Mouse (Mus musculus): ENCODE results near the gene Rnf114. TPM values are rescaled to one million over a fixed set of nuclear protein-coding genes. Genes with fewer than 3 reads are reported as not detected.

Rnf114 gene
- polyA plus RNA-seq, 1 experiment from 2014 or later: 101 TPM

GRCm38 (mm10) chr2:167529935-167530513, 37.6 kb downstream of the Rnf114 start:
- no peak overlapping the region for H3K4me3 ChIP-seq (ENCODE audit: low read length)
- no peaks in the 10 kb centered on the region for H3K9me3 ChIP-seq (ENCODE audit: control insufficient read depth, low read length)
- no peak for ATAC-seq (ENCODE audit: low read depth)
- H3K27ac ChIP-seq (ENCODE audit: low read length): no peak overlapping the region
- no peak overlapping the region for H3K4me2 ChIP-seq (ENCODE audit: low read depth, low read length)
- H3K4me1 ChIP-seq (replicated peaks; ENCODE audit: control insufficient read depth, insufficient read depth, low read length): no peaks in the 10 kb centered on the region
- H3K36me3 ChIP-seq (ENCODE audit: control insufficient read depth, insufficient read depth, low read length): no peaks in the 10 kb centered on the region
- no peaks in the 10 kb centered on the region for H3K27me3 ChIP-seq (ENCODE audit: control insufficient read depth, insufficient read depth, low read depth, low read length)
- WGBS: 53% methylated on average over 5 of the region's 5 CpGs
- H3K9ac ChIP-seq (ENCODE audit: low read length): no peak overlapping the region

- Histone ChIP-seq H3K9ac (ENCODE audit: low read length) (no peak overlapping the region), H3K9me3 (ENCODE audit: control insufficient read depth, low read length) (no peaks in the 10 kb centered on the region), H3K4me3 (ENCODE audit: low read length) (no peak overlapping the region), H3K4me1 (replicated peaks; ENCODE audit: control insufficient read depth, insufficient read depth, low read length) (no peaks in the 10 kb centered on the region), H3K36me3 (ENCODE audit: control insufficient read depth, insufficient read depth, low read length) (no peaks in the 10 kb centered on the region), H3K4me2 (ENCODE audit: low read depth, low read length) (no peak overlapping the region), H3K27me3 (ENCODE audit: control insufficient read depth, insufficient read depth, low read depth, low read length) (no peaks in the 10 kb centered on the region), H3K27ac (ENCODE audit: low read length) (no peak overlapping the region)
- ATAC-seq (ENCODE audit: low read depth): no peak
- WGBS: 72% methylated on average over 4 of the region's 4 CpGs
Measured at GRCm38 (mm10) chr2:167530536-167530935, 38.1 kb downstream of the Rnf114 start.

GRCm38 (mm10) chr2:167532131-167532530, 39.7 kb downstream of the Rnf114 start:
- Histone ChIP-seq H3K4me1 (replicated peaks; ENCODE audit: control insufficient read depth, insufficient read depth, low read length) (no peaks in the 10 kb centered on the region), H3K27ac (ENCODE audit: low read length) (no peak overlapping the region), H3K9me3 (ENCODE audit: control insufficient read depth, low read length) (no peaks in the 10 kb centered on the region), H3K27me3 (ENCODE audit: control insufficient read depth, insufficient read depth, low read depth, low read length) (peaks cover 7% of the 10 kb centered on the region), H3K9ac (ENCODE audit: low read length) (no peak overlapping the region), H3K4me2 (ENCODE audit: low read depth, low read length) (0 out of 2 replicates have a peak overlapping the region, but pooled peaks have one; percentile 19), H3K36me3 (ENCODE audit: control insufficient read depth, insufficient read depth, low read length) (no peaks in the 10 kb centered on the region), H3K4me3 (ENCODE audit: low read length) (no peak overlapping the region)
- 17% methylated on average over 13 of the region's 13 CpGs for WGBS
- ATAC-seq (ENCODE audit: low read depth): no peak

GRCm38 (mm10) chr2:167533880-167534279, 41.4 kb downstream of the Rnf114 start:
- no peak for ATAC-seq (ENCODE audit: low read depth)
- Histone ChIP-seq H3K9me3 (ENCODE audit: control insufficient read depth, low read length) (no peaks in the 10 kb centered on the region), H3K27ac (ENCODE audit: low read length) (no peak overlapping the region), H3K4me1 (replicated peaks; ENCODE audit: control insufficient read depth, insufficient read depth, low read length) (peaks cover 2% of the 10 kb centered on the region; the same call in 1 of the 2 replicates), H3K27me3 (ENCODE audit: control insufficient read depth, insufficient read depth, low read depth, low read length) (peaks cover 7% of the 10 kb centered on the region), H3K4me2 (ENCODE audit: low read depth, low read length) (no peak overlapping the region), H3K4me3 (ENCODE audit: low read length) (no peak overlapping the region), H3K36me3 (ENCODE audit: control insufficient read depth, insufficient read depth, low read length) (no peaks in the 10 kb centered on the region; the same call in 1 of the 2 replicates), H3K9ac (ENCODE audit: low read length) (no peak overlapping the region)

- no peak for ATAC-seq (ENCODE audit: low read depth)
- Histone ChIP-seq H3K36me3 (ENCODE audit: control insufficient read depth, insufficient read depth, low read length) (no peaks in the 10 kb centered on the region; the same call in 1 of the 2 replicates), H3K4me3 (ENCODE audit: low read length) (no peak overlapping the region), H3K9me3 (ENCODE audit: control insufficient read depth, low read length) (no peaks in the 10 kb centered on the region), H3K27me3 (ENCODE audit: control insufficient read depth, insufficient read depth, low read depth, low read length) (peaks cover 7% of the 10 kb centered on the region), H3K27ac (ENCODE audit: low read length) (no peak overlapping the region), H3K9ac (ENCODE audit: low read length) (no peak overlapping the region), H3K4me1 (replicated peaks; ENCODE audit: control insufficient read depth, insufficient read depth, low read length) (peaks cover 6% of the 10 kb centered on the region), H3K4me2 (ENCODE audit: low read depth, low read length) (no peak overlapping the region)
- WGBS: 38% methylated on average over 10 of the region's 10 CpGs
Measured at GRCm38 (mm10) chr2:167536320-167536945, 44.0 kb downstream of the Rnf114 start.

GRCm38 (mm10) chr2:167537476-167538297, 45.2 kb downstream of the Rnf114 start, which contains the start of gene Snai1:
TSS of gene Snai1 (plus strand) at chr2:167538195.
- Histone ChIP-seq H3K4me1 (replicated peaks; ENCODE audit: control insufficient read depth, insufficient read depth, low read length) (peaks cover 19% of the 10 kb centered on the region), H3K27ac (ENCODE audit: low read length) (peak within 1 kb of the TSS; percentile 96), H3K9me3 (ENCODE audit: control insufficient read depth, low read length) (no peaks in the 10 kb centered on the region), H3K4me3 (ENCODE audit: low read length) (peak within 1 kb of the TSS; percentile 76), H3K9ac (ENCODE audit: low read length) (peak within 1 kb of the TSS; percentile 80), H3K27me3 (ENCODE audit: control insufficient read depth, insufficient read depth, low read depth, low read length) (peaks cover 7% of the 10 kb centered on the region), H3K4me2 (ENCODE audit: low read depth, low read length) (peak within 1 kb of the TSS; percentile 89), H3K36me3 (ENCODE audit: control insufficient read depth, insufficient read depth, low read length) (peaks cover 6% of the 10 kb centered on the region)
- WGBS: under 1% methylated on average over 58 of the region's 58 CpGs
- peak; percentile 97 for ATAC-seq (ENCODE audit: low read depth)

GRCm38 (mm10) chr2:167538671-167539306, 46.3 kb downstream of the Rnf114 start:
- H3K27me3 ChIP-seq (ENCODE audit: control insufficient read depth, insufficient read depth, low read depth, low read length): peaks cover 7% of the 10 kb centered on the region
- H3K36me3 ChIP-seq (ENCODE audit: control insufficient read depth, insufficient read depth, low read length): peaks cover 6% of the 10 kb centered on the region
- peak overlapping the region; percentile 80 for H3K9ac ChIP-seq (ENCODE audit: low read length)
- H3K4me2 ChIP-seq (ENCODE audit: low read depth, low read length): peak overlapping the region; percentile 89
- WGBS: 20% methylated on average over 34 of the region's 34 CpGs
- peak overlapping the region; percentile 76 for H3K4me3 ChIP-seq (ENCODE audit: low read length)
- no peak for ATAC-seq (ENCODE audit: low read depth)
- peaks cover 30% of the 10 kb centered on the region for H3K4me1 ChIP-seq (replicated peaks; ENCODE audit: control insufficient read depth, insufficient read depth, low read length)
- no peaks in the 10 kb centered on the region for H3K9me3 ChIP-seq (ENCODE audit: control insufficient read depth, low read length)
- peak overlapping the region; percentile 96 for H3K27ac ChIP-seq (ENCODE audit: low read length)

GRCm38 (mm10) chr2:167539536-167540476, 47.4 kb downstream of the Rnf114 start:
- H3K4me3 ChIP-seq (ENCODE audit: low read length): peak overlapping the region; percentile 76
- 24% methylated on average over 14 of the region's 14 CpGs for WGBS
- H3K27me3 ChIP-seq (ENCODE audit: control insufficient read depth, insufficient read depth, low read depth, low read length): peaks cover 7% of the 10 kb centered on the region
- peaks cover 40% of the 10 kb centered on the region for H3K4me1 ChIP-seq (replicated peaks; ENCODE audit: control insufficient read depth, insufficient read depth, low read length)
- H3K9me3 ChIP-seq (ENCODE audit: control insufficient read depth, low read length): no peaks in the 10 kb centered on the region
- ATAC-seq (ENCODE audit: low read depth): no peak
- H3K4me2 ChIP-seq (ENCODE audit: low read depth, low read length): peak overlapping the region; percentile 89
- peak overlapping the region; percentile 96 for H3K27ac ChIP-seq (ENCODE audit: low read length)
- H3K36me3 ChIP-seq (ENCODE audit: control insufficient read depth, insufficient read depth, low read length): peaks cover 6% of the 10 kb centered on the region
- peak overlapping the region; percentile 80 for H3K9ac ChIP-seq (ENCODE audit: low read length)

Measured in lung, embryonic 16.5 days (tissue).